Mouse (Mus musculus) adrenal gland, postnatal 4 days (tissue): ENCODE results near the gene Ccdc89. TPM values are rescaled to one million over a fixed set of nuclear protein-coding genes. Genes with fewer than 3 reads are reported as not detected.

Source experiments
- DNase-seq, 2 experiments: peaks; one replicate each; pipeline ENCODE4 v3.0.0; 2021 to 2022; ENCODE audit warnings: low spot score in 2 of 2, mixed read lengths in 2 of 2
- long read RNA-seq, 2 experiments: library from polyadenylated mRNA; stranded (forward); transcript quantifications; one replicate each; pipeline ENCODE4 v2.0.0; 2021
- total RNA-seq, 2 experiments: library from RNA; stranded (reverse); gene quantifications; 2 replicates each; pipeline ENCODE4 v1.2.3; 2021

Ccdc89 gene
- 1 to 10 TPM; 1.0 to 1.1 TPM for total RNA-seq
- long read RNA-seq, experiment 1, partial matches to known transcripts, result 0 of 2 reads
- long read RNA-seq, experiment 1, other reads (novel, unspliced or antisense), result 0 of 2 reads
- long read RNA-seq, experiment 2, result 0 reads

- DNase-seq, result peak; percentile 16 to 55
These were observed at the start of gene Ccdc89 for GRCm38 (mm10) chr7:90426020-90427001. Ccdc89 (plus strand) TSS chr7:90426577.

GRCm38 (mm10) chr7:90384411-90384810, 42.0 kb upstream of the Ccdc89 start:
- DNase-seq, result no peak

- DNase-seq, result no peak
These were observed 39.4 kb upstream of the Ccdc89 start for GRCm38 (mm10) chr7:90386885-90387459.

GRCm38 (mm10) chr7:90389765-90390164, 36.6 kb upstream of the Ccdc89 start:
- DNase-seq, result no peak

- no peak for DNase-seq
These were observed 31.3 kb upstream of the Ccdc89 start for GRCm38 (mm10) chr7:90395073-90395472.

GRCm38 (mm10) chr7:90395928-90396327, 30.4 kb upstream of the Ccdc89 start:
- no peak for DNase-seq

GRCm38 (mm10) chr7:90409934-90410333, 16.4 kb upstream of the Ccdc89 start:
- DNase-seq, result peak in 1 of 2 experiments; percentile 40

- DNase-seq, result no peak
These were observed 629 bp downstream of the Ccdc89 start for GRCm38 (mm10) chr7:90427006-90427405.

GRCm38 (mm10) chr7:90432221-90432620, 5.8 kb downstream of the Ccdc89 start:
- DNase-seq, result no peak

- no peak for DNase-seq
These were observed 13.7 kb downstream of the Ccdc89 start for GRCm38 (mm10) chr7:90440044-90440443.

- DNase-seq, result no peak
These were observed 15.7 kb downstream of the Ccdc89 start for GRCm38 (mm10) chr7:90442070-90442469.

- DNase-seq, result peak; percentile 84 to 95
These were observed 16.2 kb downstream of the Ccdc89 start, which contains the start of gene Crebzf for GRCm38 (mm10) chr7:90442518-90443080. Crebzf (plus strand) TSS chr7:90442729.

GRCm38 (mm10) chr7:90443101-90444091, 17.0 kb downstream of the Ccdc89 start:
- DNase-seq, result peak; percentile 42 to 58

GRCm38 (mm10) chr7:90444206-90444605, 17.8 kb downstream of the Ccdc89 start:
- no peak for DNase-seq

- DNase-seq, result no peak
These were observed 29.9 kb downstream of the Ccdc89 start for GRCm38 (mm10) chr7:90456149-90456844.

- DNase-seq, result peak; percentile 45 to 78
These were observed 30.6 kb downstream of the Ccdc89 start, which contains the start of gene Tmem126a for GRCm38 (mm10) chr7:90456845-90457468. Tmem126a (minus strand) TSS chr7:90457229.

- DNase-seq, result no peak
These were observed 31.1 kb downstream of the Ccdc89 start for GRCm38 (mm10) chr7:90457517-90457916.

- no peak for DNase-seq
These were observed 34.0 kb downstream of the Ccdc89 start for GRCm38 (mm10) chr7:90460330-90460729.

- DNase-seq, result no peak
These were observed 34.6 kb downstream of the Ccdc89 start for GRCm38 (mm10) chr7:90460930-90461329.
